Mouse (Mus musculus) layer of hippocampus, postnatal 25 days (tissue): ENCODE measurements around the gene Kcnab3. TPM values are rescaled to one million over a fixed set of nuclear protein-coding genes. Genes with fewer than 3 reads are reported as not detected.
A peak's percentile ranks its signal among the peaks of the same experiment; 100 is the strongest.
"Not testable (repeated sequence)": the region's sequence is repeated elsewhere in the genome, so short reads cannot be mapped to it uniquely, and the experiment has no call there.

ENCODE experiments used
- DNase-seq, 2 experiments: peaks; one replicate each; pipeline ENCODE4 v3.0.0; 2022; ENCODE audit warnings: mixed read lengths in 2 of 2, low spot score in 1 of 2; ENCODE audit errors: extremely low spot score in 1 of 2
- total RNA-seq, 2 experiments: library from RNA; stranded (reverse); gene quantifications; 2 replicates each; pipeline ENCODE4 v1.2.3; 2021

Kcnab3 gene
- total RNA-seq: 10 to 100 TPM; 23.3 to 24.4 TPM

DNA sequence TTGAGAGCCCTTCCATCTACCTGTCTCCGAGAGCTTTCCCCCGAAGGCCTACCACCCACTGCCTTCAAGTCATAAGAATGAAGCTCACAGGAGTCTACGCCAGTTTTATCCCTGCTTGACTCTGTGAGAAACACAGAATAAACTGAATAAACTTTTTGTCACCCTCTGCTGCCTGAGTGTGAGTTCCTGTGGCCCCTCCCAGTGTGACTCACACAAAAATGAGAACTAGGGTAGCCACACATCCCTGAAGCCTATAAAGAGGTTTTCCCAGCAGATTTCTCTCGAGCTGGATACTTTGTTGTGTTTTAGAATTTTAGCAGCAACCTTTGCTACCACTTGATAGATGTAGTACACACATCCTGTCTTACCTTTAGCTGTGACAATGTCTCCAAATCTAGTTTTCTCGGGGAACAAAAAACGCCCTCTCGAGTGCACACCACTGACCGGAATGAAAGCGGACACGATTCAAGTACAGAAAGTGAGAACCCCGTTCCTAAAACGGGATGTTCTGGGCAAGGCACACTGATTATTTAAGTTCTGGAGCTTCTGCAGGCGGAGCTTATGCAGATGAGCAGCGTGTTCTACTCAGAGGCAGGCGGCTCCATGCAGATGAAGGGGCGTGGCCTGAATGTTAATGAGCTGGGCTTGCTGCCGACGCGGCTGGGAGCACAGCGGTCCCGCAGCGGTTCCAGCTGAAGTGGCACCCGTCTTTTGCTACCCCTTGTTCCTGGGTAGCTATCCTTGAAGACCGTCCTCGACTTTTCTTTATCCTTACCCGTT, at the start of gene Kcnab3:
Gene Kcnab3, plus strand, starts transcription at position 631 of the 780 bp plus-strand sequence.
- DNase-seq: peak; percentile 56 to 65

DNA sequence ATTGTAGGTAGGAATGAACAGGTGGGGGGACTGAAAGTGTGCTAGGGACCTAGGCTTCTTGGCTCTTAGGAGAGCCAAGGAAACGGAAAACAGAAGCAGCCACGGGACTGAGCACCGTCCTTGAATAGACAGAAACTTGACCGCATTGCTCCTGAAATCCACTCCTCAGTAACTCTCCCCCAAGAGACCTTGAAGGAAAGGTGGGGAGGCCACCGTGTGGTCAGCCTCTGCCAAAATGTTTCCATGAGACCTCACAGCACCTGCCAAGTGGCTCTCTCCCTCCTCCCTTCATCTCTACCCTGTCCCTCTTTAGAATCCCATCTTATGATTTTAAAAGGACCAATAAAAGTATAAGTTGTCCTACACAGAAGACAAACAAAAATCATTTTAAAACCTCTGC, 48.8 kb upstream of the Kcnab3 start:
- DNase-seq: no peak

DNA sequence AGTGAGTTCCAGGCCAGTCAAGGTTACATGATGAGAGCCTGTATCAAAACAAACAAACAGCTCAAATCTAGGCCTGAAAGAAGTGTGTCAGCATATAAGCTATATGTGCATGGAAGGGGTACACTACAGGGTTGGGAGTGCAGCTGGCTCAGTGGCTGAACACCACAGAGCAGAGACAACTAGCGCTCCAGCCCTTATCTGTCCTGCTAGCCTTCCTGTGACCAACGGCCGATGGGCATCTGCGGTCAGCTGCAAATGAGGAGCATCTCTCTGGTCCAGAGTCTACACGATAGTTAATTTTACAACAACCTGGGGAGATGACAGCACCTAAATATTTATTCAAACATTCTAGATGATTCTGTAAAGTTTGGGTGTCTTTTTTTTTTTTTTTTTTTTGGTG, 34.9 kb upstream of the Kcnab3 start:
- DNase-seq: no peak

DNA sequence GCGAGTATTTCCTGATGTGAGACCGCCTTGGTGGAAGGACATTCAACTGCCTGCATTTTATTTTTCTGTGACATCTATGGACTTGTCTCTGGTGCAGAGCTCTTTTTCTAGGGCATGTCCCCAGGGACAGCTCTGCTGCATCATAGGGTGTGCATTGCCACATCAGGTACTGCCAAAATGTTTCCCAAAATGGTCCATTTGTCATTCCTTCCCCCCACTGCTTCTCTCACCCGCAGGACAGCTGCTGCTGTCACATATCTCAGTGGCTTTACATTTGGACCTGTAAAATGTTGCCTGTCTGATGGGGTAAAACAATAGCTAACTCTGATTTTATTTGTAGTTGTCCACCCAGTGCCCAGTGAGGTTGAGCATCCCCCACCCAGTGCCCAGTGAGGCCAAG, 30.8 kb upstream of the Kcnab3 start:
- no peak for DNase-seq

DNA sequence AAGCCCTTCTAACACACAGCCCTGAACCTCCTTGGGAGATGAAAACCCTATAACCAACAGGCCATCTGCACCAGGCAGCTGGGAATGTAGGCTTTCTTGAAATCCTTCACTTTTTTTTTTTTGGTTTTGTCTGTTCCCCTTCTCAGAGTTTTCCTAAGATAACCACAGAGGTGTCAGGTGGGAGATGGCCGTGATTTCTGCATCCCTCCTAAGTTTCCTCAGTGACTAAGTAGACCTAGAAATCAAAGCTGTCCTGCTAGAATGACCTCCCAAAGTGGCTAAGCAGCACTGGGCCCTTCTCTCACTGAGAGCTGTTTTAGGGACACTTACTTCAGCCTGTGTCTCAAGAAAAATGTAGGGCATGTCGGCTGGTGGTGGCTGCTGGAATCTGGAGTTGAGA, 28.3 kb upstream of the Kcnab3 start:
- DNase-seq: no peak

DNA sequence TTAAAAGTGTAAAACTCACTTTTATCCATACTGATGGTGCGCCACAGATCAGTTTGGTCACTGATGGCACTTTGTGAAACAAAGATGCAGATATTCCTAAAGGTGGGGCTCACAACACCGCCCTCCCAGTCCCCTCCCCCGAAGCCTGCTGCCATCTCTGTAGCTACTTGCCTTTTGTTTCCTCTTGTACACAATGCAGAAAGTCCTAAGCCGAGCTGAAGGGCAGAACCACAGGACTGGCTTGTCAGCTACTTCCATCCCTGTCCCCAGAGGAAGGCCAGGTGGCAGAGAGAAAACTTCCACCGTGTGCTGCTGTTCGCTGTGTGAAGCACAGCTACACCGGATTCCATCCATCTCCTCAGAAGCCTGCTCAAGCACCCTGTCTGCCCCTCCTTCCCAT, 27.8 kb upstream of the Kcnab3 start:
- no peak for DNase-seq

DNA sequence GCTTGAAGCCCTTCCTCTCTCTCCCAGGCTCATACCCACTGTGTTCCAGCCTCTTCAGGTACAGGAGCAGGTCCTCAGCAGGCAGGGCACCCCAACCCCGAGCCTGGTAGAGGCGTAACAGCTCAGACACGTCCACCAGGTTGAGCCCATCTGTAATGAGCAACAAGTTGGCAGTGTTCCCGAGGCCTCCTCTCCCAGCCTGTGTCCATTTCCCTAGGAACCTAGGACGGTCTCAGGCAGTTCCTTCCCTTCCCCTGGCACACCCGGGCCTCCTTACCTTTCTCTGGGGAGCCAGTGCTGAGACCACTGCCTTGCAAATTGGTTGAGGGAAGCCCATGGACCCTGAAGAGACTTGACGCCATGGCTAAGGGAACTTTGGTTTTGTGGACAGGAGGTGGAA, 23.2 kb upstream of the Kcnab3 start:
- no peak for DNase-seq

DNA sequence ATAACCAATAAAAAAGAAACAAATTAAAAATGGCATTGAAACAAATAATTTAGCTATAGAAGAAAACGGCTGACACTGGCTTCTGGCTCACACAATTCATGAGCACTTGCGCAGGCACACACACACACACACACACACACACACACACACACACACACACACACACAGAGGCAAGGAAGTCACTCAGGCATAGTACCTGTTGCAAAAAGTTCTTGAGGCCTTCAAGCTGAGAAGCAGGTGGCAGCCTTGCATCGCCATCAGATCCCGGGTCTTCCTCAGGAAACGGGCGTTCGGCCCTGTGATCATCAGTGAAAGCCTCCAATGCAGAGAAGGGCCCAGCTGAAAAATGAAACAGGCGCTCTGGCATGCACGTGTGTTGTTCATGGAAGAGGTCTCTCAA, 20.8 kb upstream of the Kcnab3 start:
- DNase-seq: no peak

DNA sequence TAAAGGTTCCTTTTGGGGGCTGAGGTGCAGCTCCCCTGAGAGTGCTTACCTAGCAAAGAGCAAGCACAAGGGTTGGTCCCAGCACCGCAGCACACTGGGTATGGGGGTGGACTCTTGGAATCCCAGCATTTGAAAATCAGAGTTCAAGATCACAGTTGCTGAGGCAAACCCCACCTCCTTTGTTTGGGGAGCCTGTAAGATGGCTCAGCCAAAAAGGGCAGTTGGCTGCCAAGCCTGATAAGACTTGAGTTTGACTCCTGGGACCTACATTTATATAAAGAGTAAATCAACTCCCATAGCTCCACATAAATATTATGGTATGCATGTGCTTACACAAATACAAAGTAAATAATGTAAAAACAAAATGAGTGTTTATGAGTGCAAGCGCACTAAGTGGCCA, 20.0 kb upstream of the Kcnab3 start:
- DNase-seq: no peak

DNA sequence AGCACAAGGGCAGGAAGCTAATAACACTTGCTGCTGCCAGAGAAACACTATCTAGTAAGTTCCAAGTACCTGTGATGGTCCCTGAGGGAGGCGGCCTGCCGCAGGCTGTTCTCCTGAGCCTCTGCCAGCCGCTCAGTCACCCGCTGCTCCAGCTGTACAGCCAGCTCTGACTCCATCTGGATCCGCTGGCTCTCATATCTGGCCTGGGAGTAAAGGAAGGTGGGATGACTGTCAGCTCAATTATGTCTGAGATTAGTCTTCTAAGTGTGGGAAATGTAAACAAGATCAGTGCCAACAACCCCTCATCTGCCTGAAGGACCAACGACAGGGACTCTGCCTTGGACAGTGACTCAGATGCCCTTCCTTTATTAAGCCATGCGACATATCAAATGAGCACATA, 14.8 kb upstream of the Kcnab3 start:
- DNase-seq: no peak

DNA sequence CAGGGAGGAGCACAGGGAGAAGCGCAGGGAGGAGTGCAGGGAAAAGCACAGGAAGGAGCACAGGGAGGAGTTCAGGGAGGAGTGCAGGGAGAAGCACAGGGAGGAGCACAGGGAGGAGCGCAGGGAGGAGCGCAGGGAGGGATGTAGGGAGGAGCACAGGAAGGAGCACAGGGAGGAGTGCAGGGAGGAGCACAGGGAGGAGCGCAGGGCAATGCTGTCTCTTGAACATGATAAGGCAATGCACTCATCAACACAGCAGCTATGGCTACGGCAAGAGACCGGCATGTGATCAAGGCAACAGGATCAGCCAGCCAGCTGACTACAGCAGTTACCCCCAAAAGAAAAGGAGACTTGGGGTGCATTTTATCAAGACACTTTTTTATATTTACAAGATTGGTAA, 9.7 kb upstream of the Kcnab3 start:
- DNase-seq: no peak

DNA sequence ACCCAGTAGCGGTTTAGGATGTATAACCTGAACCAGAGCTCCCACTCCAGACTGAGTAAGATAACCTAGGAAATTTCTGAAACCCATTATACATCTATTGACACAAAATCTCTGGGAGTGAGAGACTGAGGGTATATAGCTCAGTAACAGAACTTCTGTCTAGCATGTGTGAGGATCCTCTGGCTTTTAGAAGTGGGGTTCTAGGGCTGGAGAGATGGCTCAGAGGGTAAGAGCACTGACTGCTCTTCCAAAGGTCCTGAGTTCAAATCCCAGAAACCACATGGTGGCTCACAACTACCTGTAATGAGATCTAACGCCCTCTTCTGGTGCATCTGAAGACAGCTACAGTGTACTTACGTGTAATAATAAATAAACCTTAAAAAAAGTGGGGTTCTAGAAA, 8.1 kb upstream of the Kcnab3 start:
- not testable (repeated sequence) for DNase-seq

DNA sequence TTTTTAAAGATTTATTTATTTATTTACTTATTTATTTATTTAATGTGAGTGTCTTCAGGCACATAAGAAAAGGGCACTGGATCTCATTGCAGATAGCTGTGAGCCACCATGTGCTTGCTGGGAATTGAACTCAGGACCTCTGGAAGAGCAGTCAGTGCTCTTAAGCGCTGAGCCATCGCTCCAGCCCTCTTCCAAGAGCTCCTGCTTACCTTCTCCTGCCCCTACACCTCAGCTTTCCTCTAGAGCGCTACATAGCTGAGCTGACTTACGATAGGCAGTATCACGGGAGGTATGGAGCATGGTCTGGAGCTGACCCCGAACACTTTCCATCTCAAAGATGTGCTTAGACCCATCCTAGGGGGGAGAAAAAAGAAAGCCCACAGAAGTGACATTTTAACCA, 4.5 kb upstream of the Kcnab3 start:
- DNase-seq: no peak

DNA sequence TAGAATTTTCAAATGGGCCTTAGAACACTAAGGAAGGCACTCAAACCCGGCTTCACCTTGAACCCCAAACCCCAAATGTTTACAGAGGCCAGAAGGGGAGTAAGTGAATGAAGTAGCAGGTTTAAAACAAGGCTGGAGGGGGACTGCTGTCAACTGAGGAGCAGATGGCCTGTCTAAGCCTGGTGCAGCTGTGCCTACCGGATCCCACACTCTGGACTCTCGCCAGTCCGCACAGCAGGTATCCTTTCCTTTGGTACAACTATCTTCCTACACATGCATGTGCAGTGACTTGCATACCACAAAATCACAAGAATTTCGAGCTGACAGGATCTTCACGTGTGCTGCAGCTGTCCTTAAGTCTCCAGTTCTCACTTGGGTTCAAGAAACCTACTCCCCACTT, 4.0 kb upstream of the Kcnab3 start:
- DNase-seq: no peak

DNA sequence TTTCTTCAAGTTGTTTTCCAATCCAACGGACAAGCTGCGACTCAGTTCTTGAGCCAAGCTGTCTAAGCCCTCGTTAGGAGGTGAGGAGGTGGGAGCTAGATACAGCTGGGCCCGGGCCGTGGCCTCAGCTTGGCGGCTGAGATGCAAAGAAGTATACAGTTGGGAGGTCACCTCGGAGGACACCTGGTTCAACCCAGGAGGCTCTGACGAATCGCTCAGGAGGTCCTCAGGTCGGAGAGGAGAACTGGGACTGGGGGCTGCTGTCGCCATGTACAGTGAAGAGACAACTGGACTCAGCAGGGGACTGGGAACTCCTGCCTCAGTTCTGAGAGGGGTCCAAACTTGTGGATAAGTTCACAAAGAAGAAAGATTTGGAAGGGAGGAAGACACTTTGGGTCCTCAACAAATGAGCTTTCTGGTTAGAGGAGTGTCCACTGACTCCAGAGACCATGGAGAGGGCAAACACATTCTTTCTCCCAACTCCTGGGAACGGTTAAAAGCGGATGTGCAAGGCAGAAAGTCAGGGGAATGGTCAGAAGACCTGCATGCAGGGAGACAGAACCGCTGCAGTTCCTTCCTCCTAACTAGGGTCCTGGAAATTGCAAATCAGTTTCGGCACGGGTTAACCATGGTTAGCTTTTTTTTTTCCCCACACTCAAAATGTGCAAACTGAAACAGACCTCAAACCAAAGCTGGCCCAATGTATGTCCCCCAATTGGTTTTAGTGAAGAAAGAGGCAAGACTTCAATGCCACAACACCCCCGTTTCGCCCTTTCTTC, 3.2 kb upstream of the Kcnab3 start:
- DNase-seq: no peak

DNA sequence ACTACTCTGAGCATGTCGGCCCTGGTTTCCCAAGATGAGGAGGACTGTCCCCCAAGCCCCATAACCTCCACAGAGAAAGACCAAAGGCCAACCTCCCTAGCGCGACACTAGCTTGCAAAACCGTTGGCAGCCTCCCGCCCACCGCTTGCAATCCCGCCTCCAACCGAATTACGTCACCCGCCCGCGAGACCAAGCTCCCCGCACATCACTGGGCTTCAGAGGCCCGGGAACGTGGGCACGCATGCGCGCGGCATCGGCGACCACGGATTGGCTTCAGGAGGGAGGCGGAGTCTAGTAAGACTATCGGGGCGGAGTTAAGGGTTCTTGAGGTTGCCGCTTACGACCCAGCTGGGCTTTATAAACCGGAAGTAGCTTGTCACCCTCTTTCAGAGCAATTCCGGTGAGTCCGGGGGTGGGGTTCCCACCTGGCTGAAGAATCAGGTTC, 2.4 kb upstream of the Kcnab3 start, which contains the start of the genes Cntrob and Trappc1:
Gene Cntrob, minus strand, starts transcription at position 109 of the 445 bp plus-strand sequence.
Gene Trappc1, plus strand, starts transcription at position 314 of the 445 bp plus-strand sequence.
- peak; percentile 96 for DNase-seq

DNA sequence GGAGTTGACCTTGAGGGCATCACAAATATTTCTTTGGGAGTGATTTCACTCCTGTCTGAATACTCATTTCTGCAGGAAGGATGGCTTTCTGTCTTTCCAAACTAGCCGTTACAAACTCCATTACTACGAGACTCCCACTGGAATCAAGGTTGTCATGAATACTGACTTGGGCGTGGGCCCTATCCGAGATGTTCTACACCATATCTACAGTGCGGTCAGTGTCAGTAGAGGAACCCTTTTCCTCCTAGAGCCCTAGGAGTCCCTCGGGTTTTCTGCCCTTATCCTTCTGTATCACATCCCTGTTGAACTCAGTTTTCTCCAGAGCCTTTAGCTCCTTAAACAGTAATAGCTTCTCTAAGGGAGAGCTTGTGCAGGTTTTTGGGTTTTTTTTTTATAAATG, 1.3 kb upstream of the Kcnab3 start:
- DNase-seq: no peak

DNA sequence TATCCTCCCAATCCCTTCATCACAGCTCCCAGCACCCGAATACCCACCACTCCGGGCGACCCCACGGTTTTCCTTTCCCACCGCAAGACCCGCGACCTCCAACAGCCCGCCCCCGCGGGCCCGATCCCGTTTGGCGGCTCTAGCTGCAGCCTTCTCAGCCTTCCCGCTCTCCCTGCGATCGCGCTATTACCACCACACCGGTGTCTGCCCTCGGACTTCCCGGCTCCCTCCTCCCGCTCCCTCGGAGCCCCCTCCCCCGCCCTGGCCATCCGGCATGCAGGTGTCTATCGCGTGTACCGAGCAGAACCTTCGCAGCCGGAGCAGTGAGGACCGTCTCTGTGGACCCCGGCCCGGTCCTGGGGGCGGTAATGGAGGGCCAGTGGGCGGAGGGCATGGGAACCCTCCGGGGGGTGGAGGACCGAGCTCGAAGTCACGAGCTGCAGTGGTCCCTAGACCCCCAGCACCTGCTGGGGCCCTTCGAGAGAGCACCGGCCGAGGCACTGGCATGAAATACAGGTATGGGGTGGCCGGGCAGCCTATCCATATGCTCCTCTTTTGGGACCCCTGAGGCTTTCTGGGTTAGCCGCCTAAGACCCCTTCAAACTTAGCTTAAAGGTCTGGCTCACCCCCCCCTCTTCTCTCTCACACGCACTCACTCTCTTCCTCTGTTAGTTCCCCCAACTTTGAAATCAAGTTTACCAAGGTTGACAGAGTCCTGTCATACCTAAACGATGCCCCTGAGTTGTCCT, 524 bp downstream of the Kcnab3 start:
- DNase-seq: peak in 1 of 2 experiments; percentile 16

DNA sequence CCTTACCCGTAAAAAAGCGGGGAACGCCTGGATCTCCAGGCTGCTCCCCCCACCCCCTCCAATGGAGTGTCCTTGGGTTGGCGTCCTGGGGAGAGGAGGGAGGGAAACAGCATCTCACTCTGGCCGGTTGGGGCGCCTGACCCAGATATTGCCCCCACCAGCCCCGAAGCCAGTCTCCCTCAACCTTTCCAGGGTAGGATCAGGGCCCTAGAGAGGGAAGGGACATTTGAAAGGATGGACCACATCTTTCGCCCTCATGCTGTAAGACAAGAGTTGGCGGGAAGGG, 1.0 kb downstream of the Kcnab3 start:
- DNase-seq: no peak

DNA sequence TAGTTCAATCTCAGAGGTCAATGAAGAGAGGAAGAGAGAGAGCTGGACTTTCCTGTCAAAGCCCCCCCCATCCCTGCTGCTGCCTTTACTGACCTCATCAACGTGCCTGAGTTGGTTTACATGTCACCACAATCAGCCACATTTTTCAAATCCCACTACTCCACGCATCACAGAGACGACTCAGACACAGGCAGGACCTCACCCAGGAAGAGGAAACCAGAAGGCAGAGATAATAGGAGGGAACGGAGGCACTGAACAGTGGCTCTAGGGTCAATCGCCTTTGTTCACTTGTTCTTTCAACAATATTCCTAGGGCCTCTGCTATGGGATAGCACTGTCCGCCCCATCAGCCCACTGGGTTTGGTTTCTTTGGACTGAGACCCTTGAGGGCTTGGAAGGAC, 1.6 kb downstream of the Kcnab3 start:
- no peak for DNase-seq

DNA sequence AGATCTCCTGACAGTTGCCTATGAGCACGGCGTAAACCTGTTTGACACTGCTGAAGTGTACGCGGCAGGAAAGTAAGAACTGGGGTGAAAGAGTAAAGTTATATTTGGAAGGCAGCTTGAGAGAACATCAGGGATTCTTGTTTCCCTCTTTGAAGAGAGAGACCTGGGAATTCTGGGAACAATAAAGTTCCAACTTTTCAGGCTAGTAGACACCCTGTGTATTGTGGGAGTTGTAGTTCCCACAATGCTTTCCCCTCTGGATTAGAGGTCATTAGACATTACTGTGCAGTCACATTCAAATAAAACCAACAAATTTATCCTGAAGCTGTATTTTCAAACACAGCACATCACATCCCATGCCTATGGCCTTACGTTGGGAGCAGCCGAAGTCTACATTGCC, 2.5 kb downstream of the Kcnab3 start:
- DNase-seq: no peak
